Mouse (Mus musculus) hindbrain, embryonic 10.5 days (tissue): ENCODE measurements around the gene Usp54. TPM values are rescaled to one million over a fixed set of nuclear protein-coding genes. Genes with fewer than 3 reads are reported as not detected.

Source experiments
- DNase-seq: peaks from one replicate; pipeline ENCODE4 v3.0.0-alpha.2; 2017; ENCODE audit warnings: low spot score
- H3K27ac ChIP-seq: fragments of 300-500 bp; sonication (generic); 2 replicates; pipeline ENCODE4 v1.5.1; 2016; ENCODE audit warnings: mild to moderate bottlenecking, moderate library complexity
- H3K27me3 ChIP-seq: fragments of 300-500 bp; sonication (generic); 2 replicates; pipeline ENCODE4 v1.6.1; 2016; ENCODE audit warnings: mild to moderate bottlenecking; ENCODE audit not compliant: poor library complexity, insufficient read depth, severe bottlenecking
- H3K36me3 ChIP-seq: fragments of 300-500 bp; sonication (generic); 2 replicates; pipeline ENCODE4 v1.6.1; 2016; ENCODE audit warnings: mild to moderate bottlenecking, moderate library complexity
- H3K4me1 ChIP-seq: fragments of 300-500 bp; sonication (generic); replicated peaks from 2 replicates; pipeline ENCODE4 v1.6.1; 2016; ENCODE audit warnings: mild to moderate bottlenecking
- H3K4me3 ChIP-seq: fragments of 300-500 bp; sonication (generic); 2 replicates; pipeline ENCODE4 v1.5.1; 2016; ENCODE audit warnings: mild to moderate bottlenecking, moderate library complexity
- H3K9me3 ChIP-seq: fragments of 300-500 bp; sonication (generic); 2 replicates; pipeline ENCODE4 v1.6.1; 2016; ENCODE audit warnings: mild to moderate bottlenecking, moderate library complexity
- WGBS: fragments of 180-500 bp; shearing (Covaris S2); methylation state at CpG from one replicate; pipeline ENCODE4 v1.1.7; 2016; 5-methylcytosine and 5-hydroxymethylcytosine counted together
- polyA plus RNA-seq: library from polyadenylated mRNA; unstranded; fragments of >200 nt; fragmentation: Nextera tagmentation; extraction: Ambion mirVana; gene quantifications from 2 replicates; pipeline ENCODE4 v1.2.1, GENCODE M21; 2016

Gene Usp54
- polyA plus RNA-seq, 1 experiment from 2014 or later = 12.7 TPM

- no peaks in the 10 kb centered on the region for H3K27me3 ChIP-seq
- no peak for DNase-seq
- no peaks in the 10 kb centered on the region for H3K9me3 ChIP-seq
- peaks cover 56% of the 10 kb centered on the region for H3K36me3 ChIP-seq
- WGBS = 80% methylated on average over 2 of the region's 2 CpGs
- no peak overlapping the region for H3K4me3 ChIP-seq
- no peak overlapping the region for H3K27ac ChIP-seq
- H3K4me1 ChIP-seq = no peaks in the 10 kb centered on the region
Observed at GRCm38 (mm10) chr14:20508424-20508823, 132.4 kb downstream of the Usp54 start.

- Histone ChIP-seq H3K36me3 (peaks cover 61% of the 10 kb centered on the region), H3K27ac (no peak overlapping the region), H3K9me3 (no peaks in the 10 kb centered on the region), H3K4me3 (no peak overlapping the region), H3K27me3 (no peaks in the 10 kb centered on the region), H3K4me1 (no peaks in the 10 kb centered on the region)
- no peak for DNase-seq
- 97% methylated on average over 10 of the region's 10 CpGs for WGBS
Observed at GRCm38 (mm10) chr14:20502966-20503365, 137.9 kb downstream of the Usp54 start.

- H3K9me3 ChIP-seq = no peaks in the 10 kb centered on the region
- H3K36me3 ChIP-seq = peaks cover 66% of the 10 kb centered on the region
- DNase-seq = no peak
- no peak overlapping the region for H3K27ac ChIP-seq
- H3K27me3 ChIP-seq = no peaks in the 10 kb centered on the region
- WGBS = 92% methylated on average over 3 of the region's 3 CpGs
- no peaks in the 10 kb centered on the region for H3K4me1 ChIP-seq
- H3K4me3 ChIP-seq = no peak overlapping the region
Observed at GRCm38 (mm10) chr14:20499982-20500381, 140.9 kb downstream of the Usp54 start.

Other genes starting within 250 kb of the Usp54 start
- gene Mrps16, start 247.4 kb downstream of the Usp54 start, polyA plus RNA-seq = 82.3 and 82.6 TPM in 2 replicates
- gene Cfap70, start 188.8 kb downstream of the Usp54 start, polyA plus RNA-seq = 1.0 and 1.3 TPM in 2 replicates
- gene Anxa7, start 160.9 kb downstream of the Usp54 start, polyA plus RNA-seq = 12.8 and 16.2 TPM in 2 replicates
- 0.80 and 0.88 TPM in 2 replicates for gene Mss51, start 144.2 kb downstream of the Usp54 start, polyA plus RNA-seq
- gene Ppp3cb, start 94.5 kb downstream of the Usp54 start, polyA plus RNA-seq = 39.7 and 44.8 TPM in 2 replicates
- 0.27 and 0.51 TPM in 2 replicates for gene Myoz1, start 15.5 kb upstream of the Usp54 start, polyA plus RNA-seq
- gene Synpo2l, start 27.3 kb upstream of the Usp54 start, polyA plus RNA-seq = 0.21 and 0.46 TPM in 2 replicates
- 111 and 112 TPM in 2 replicates for gene Sec24c, start 33.2 kb upstream of the Usp54 start, polyA plus RNA-seq
- gene Fut11, start 53.9 kb upstream of the Usp54 start, polyA plus RNA-seq = 20.1 and 20.7 TPM in 2 replicates
- gene Chchd1, start 61.9 kb upstream of the Usp54 start, polyA plus RNA-seq = 250 and 263 TPM in 2 replicates
- 32.5 and 40.3 TPM in 2 replicates for gene Zswim8, start 66.5 kb upstream of the Usp54 start, polyA plus RNA-seq
- gene Ndst2, start 93.5 kb upstream of the Usp54 start, polyA plus RNA-seq = 23.3 and 28.3 TPM in 2 replicates
- 38.2 and 48.8 TPM in 2 replicates for gene Camk2g, start 153.0 kb upstream of the Usp54 start, polyA plus RNA-seq
- 0.47 and 0.52 TPM in 2 replicates for gene Plau, start 195.6 kb upstream of the Usp54 start, polyA plus RNA-seq